Mouse (Mus musculus) CD4-positive, CD25-positive, alpha-beta regulatory T cell, adult 2 months (primary cell): ENCODE results near the gene Fbxo4.

Experiments used
- DNase-seq: peaks from one replicate; pipeline ENCODE4 v3.0.0-alpha.2; 2012; ENCODE audit warnings: low read depth, low spot score

Gene Fbxo4

GRCm38 (mm10) chr15:3979871-3980270 is 498 bp upstream of the Fbxo4 start:
- peak; percentile 35 for DNase-seq

DNA sequence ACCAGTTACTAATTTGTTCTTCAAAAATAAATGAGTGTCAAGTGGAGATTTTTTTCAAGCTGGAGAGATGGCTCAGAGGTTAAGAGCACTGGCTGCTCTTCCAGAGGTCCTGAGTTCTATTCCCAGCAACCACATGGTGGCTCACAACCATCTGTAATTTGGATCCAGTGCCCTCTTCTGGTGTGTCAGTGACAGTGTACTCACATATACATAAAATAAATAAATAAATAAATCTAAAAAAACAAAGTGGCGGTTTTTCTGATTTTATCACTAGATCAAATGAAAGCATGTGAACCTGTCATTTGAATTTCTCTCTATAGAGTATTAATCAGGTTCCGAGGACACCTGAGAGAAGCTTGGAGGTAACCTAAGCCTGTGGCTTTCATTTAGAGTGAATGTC is 1.1 kb downstream of the Fbxo4 start:
- DNase-seq: peak; percentile 20

DNA sequence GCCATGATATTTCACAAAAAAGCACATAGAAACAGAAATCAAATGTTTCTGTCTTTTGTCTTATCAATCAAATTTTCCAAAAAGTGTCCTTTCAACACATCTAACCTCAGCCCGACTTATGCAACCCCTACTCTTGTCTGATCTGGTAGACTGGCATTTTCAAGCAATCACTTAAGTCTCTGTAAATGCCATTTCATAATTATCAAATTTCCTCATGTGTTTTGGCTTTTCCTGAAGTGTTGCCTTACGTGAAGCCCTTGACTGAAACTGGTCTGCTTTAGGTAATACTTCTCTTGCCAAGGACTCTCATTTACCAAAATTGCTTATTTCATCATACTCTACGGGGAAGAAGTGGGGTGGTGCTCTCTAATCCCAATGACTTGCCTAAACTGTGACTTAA is 6.1 kb downstream of the Fbxo4 start:
- no peak for DNase-seq

GRCm38 (mm10) chr15:3970193-3970592 is 9.2 kb downstream of the Fbxo4 start:
- no peak for DNase-seq

GRCm38 (mm10) chr15:3969743-3970142 is 9.6 kb downstream of the Fbxo4 start:
- no peak for DNase-seq

GRCm38 (mm10) chr15:3962251-3962650 is 17.1 kb downstream of the Fbxo4 start:
- no peak for DNase-seq

- DNase-seq: no peak
Measured at GRCm38 (mm10) chr15:3960094-3960493, 19.3 kb downstream of the Fbxo4 start.

DNA sequence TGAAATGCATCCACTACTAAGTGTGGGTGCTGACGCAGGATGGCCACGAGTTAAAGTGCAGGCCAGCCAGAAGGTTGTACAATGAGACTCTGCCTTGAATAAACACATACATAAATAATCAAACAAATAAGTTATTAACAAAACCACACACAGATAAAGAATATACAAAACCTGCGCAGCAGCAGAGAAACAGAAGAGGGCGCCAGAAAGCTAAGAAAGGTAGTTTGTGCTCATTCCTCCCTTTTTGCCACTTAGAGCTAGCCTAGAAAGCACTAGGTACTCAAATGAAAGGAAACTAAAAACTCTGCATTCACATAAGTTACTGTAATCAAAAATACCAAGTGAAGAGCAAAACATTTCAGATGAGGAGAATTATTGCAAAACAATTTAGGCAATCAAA is 21.4 kb downstream of the Fbxo4 start:
- DNase-seq: peak; percentile 77

DNA sequence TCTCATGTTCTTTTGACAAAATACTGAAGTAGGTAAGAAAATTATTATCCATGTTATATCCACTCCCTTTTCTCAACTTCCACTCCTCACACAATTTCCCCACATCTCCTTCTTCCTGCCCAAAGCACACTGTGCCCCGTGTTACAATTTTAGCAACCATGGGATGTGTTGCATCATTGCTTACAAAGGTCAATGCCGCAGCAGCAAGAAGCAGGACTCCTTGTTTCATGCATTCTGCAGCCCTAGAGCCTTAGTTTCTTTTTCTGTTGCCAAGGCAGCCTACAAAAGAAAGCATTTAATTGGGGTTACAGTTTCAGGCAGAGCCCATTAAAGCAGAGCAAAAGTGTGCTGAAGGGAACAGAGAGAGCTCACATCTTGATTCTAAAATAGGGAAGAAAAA is 24.4 kb downstream of the Fbxo4 start:
- DNase-seq: no peak

DNA sequence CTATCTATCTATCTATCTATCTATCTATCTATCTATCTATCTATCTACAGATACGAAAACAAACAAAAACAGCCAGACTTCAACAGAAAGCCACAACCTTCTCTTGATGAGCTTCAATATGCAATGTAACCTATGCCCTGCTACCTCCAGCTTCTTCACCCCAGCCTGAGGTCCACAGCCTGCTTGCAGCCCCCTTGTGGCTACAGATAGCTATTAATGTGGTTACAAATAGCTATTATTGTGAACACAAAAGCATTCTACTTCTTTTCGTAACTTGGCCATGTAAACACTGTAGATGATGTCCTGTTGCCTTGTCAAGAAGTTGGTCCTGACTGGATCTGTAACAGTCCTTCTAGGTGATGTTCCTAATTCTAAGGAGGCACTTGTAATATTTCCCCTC is 41.2 kb downstream of the Fbxo4 start:
- no peak for DNase-seq

- no peak for DNase-seq
Measured at GRCm38 (mm10) chr15:3936056-3936455, 43.3 kb downstream of the Fbxo4 start.

DNA sequence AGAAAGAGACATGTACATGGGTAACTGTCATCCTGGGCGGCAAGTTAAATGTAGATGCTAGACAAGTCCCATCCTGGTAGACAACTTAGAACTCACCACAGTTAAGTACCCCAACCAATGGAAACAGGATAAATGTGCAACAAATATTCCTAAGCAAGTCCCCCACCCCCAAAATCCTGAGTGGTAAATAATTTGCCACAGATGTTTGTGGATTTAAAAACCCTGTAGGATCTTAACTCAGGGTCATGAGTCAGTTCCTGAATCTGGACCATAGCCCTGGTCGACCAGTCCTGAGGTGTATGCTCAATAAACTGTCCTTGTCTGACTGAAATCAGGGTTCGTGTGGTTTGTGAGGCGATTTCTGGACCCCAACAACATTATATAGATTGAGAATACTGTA is 45.9 kb downstream of the Fbxo4 start:
- DNase-seq: no peak

DNA sequence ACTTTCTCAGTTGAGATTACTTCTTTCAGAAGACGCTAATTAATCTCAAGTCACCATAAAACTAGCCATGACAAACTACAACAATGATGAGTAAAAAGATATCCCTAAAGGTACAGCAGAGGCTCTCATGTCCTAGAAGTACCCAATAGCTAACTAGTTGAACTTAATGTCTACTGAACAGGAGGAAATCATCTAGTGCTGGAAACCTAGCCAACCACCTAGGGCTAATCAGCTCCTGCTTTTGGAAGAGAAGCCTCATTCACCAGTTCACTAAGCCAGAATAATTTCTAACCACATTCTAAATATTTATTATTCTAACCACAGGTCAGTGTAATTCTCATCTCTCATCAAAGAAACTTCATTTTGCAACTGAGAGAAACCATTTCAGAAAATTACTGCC is 47.4 kb downstream of the Fbxo4 start:
- DNase-seq: no peak
